Mouse (Mus musculus): ENCODE measurements around the gene Abce1. TPM values are rescaled to one million over a fixed set of nuclear protein-coding genes. Genes with fewer than 3 reads are reported as not detected.

The Abce1 gene
- 108 and 117 TPM in 2 replicates for polyA plus RNA-seq (2014; fragmentation: Nextera tagmentation; extraction: Ambion mirVana)

DNA sequence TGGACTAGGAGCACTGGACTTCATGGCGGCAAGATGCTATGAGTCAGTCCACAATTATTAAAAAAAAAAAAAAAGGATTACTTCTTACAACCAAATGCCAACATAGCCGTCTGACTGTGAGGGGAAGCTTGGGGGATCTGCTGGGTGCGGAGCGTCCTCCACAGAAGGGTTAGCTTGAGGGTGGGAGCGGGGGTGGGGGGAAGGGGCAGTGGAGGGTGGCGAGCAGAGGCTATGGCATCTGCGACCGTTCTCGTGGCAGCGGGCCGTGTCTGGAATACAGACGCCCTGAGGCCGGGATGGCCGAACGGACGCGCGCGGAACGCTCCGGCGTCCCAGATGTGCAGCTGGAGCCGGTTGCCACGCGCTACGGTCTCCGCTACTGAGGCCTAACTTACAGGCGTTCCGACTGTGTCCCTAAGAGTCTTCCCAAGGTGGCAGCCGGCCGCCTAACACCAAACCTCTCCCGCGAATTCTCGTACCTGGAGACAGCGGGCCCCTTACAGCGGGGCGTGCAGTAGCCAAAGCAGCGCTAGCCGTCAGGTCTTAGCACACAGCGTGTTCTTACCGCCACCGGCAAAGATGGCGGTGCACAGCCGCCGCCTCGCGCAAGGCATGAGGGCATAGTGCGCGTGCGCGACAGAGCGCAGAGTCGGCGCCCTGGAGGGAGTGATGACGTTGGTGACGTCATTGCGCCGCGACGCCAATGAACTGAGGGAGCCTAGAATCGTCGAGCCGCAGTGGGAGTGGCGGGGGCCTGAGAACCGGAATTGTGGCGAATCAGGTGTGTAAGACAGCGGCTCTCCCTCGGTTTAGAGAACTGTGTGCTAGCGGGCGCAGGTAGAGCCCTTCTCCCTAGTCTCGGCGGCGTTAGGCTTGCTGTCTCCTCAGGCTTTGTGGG is at the start of gene Abce1, which contains the start of gene Anapc10:
Abce1 (minus strand) TSS at position 677 of the 898 bp plus-strand sequence.
Anapc10 (plus strand) TSS at position 757 of the 898 bp plus-strand sequence.
- ATAC-seq (replicated peaks; ENCODE audit: low FRiP score, low TSS enrichment, low read depth) (peak; percentile 99), DNase-seq (ENCODE audit: low spot score) (peak; percentile 99)
- Histone ChIP-seq H3K27ac (ENCODE audit: low read depth) (peak within 1 kb of the TSS; percentile 78), H3K9ac (ENCODE audit: low read length) (peak within 1 kb of the TSS; percentile 80), H3K9me3 (ENCODE audit: control insufficient read depth, low read length) (no peaks in the 10 kb centered on the region), H3K27me3 (replicated peaks; ENCODE audit: control insufficient read depth, insufficient read depth, low read length) (no peaks in the 10 kb centered on the region), H3K4me2 (ENCODE audit: low read length) (peak within 1 kb of the TSS; percentile 81), H3K4me3 (ENCODE audit: low read depth, low read length) (peak within 1 kb of the TSS; percentile 87), H3K4me1 (replicated peaks; ENCODE audit: control insufficient read depth, insufficient read depth, low read length) (0 out of 2 replicates have a peak, but pooled peaks cover 5% of the 10 kb centered on the region), H3K36me3 (ENCODE audit: control insufficient read depth, insufficient read depth, low read length) (peaks cover 30% of the 10 kb centered on the region)
- WGBS, result under 1% methylated on average over 73 of the region's 73 CpGs

DNA sequence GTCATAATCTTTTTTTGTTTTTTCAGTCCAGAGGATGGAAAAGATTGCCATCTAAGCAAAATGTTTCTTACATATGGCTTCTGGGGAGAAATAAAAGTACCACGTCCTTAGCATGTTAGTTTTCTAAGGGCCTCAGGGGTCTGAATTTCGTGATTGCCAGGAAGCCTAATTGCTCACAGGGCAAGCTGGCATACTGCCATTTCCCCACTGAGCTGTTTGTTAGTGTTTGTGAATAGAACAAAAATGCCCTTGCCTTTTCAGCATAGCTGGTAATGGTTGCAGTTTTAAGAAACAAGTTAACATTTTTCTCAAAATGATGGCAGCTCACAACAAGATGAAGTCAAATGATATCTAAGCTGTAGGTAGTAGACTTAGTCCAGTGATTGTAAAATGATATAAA is 38.8 kb upstream of the Abce1 start:
- no peak overlapping the region for H3K9ac ChIP-seq (ENCODE audit: low read length)
- no peak overlapping the region for H3K4me3 ChIP-seq (ENCODE audit: low read depth, low read length)
- no peak for ATAC-seq (replicated peaks; ENCODE audit: low FRiP score, low TSS enrichment, low read depth)
- H3K4me2 ChIP-seq (ENCODE audit: low read length), result no peak overlapping the region
- H3K9me3 ChIP-seq (ENCODE audit: control insufficient read depth, low read length), result no peaks in the 10 kb centered on the region
- no peaks in the 10 kb centered on the region for H3K4me1 ChIP-seq (replicated peaks; ENCODE audit: control insufficient read depth, insufficient read depth, low read length)
- no peak overlapping the region for H3K27ac ChIP-seq (ENCODE audit: low read depth)
- 75% methylated on average over 2 of the region's 2 CpGs for WGBS
- no peaks in the 10 kb centered on the region for H3K27me3 ChIP-seq (replicated peaks; ENCODE audit: control insufficient read depth, insufficient read depth, low read length)
- H3K36me3 ChIP-seq (ENCODE audit: control insufficient read depth, insufficient read depth, low read length), result peaks cover 5% of the 10 kb centered on the region; the same call in 1 of the 2 replicates
- no peak for DNase-seq (ENCODE audit: low spot score)

DNA sequence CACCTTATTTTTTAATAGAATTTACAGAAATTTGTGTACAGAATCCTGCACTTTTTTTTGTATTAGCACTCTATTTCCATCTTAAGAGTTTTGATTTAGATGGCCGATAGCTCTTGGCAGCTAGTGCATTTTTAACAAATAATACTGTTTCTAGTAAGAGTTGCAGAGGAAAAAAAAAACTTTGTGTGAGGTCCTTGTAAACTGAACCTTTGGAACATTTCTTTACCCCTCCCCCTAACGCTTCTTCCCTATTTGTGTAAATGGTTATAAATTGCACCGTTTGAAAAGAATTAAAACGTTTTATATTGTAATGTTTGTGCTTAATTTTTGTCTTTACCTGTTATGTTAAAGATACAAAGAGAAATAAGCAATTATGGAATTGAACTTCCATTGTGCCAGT is 37.1 kb upstream of the Abce1 start:
- H3K4me3 ChIP-seq (ENCODE audit: low read depth, low read length), result no peak overlapping the region
- H3K36me3 ChIP-seq (ENCODE audit: control insufficient read depth, insufficient read depth, low read length), result peaks cover 5% of the 10 kb centered on the region; the same call in 1 of the 2 replicates
- ATAC-seq (replicated peaks; ENCODE audit: low FRiP score, low TSS enrichment, low read depth), result no peak
- H3K27me3 ChIP-seq (replicated peaks; ENCODE audit: control insufficient read depth, insufficient read depth, low read length), result no peaks in the 10 kb centered on the region
- H3K9me3 ChIP-seq (ENCODE audit: control insufficient read depth, low read length), result no peaks in the 10 kb centered on the region
- H3K9ac ChIP-seq (ENCODE audit: low read length), result no peak overlapping the region
- WGBS, result 66% methylated on average over 4 of the region's 4 CpGs
- no peak for DNase-seq (ENCODE audit: low spot score)
- no peaks in the 10 kb centered on the region for H3K4me1 ChIP-seq (replicated peaks; ENCODE audit: control insufficient read depth, insufficient read depth, low read length)
- H3K4me2 ChIP-seq (ENCODE audit: low read length), result no peak overlapping the region
- no peak overlapping the region for H3K27ac ChIP-seq (ENCODE audit: low read depth)

DNA sequence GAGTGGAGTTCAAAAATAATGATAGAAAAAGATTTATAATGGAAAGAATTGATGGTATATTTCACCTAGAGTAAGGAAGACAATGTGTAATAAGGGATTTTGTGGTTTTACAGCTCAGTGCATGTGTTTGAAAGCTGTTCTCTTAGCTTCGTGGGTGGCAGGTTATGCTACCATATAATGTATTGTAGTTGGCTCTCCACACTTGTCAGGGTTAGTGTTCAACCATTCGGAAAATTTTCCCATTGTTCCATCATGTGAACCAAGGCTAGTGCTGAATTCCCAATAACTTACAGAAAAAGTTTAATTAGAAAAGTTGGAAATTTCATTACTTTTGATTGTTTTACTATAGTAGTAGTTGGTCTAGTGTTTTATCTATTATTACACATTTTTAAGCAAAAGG is 36.6 kb upstream of the Abce1 start:
- Histone ChIP-seq H3K27me3 (replicated peaks; ENCODE audit: control insufficient read depth, insufficient read depth, low read length) (no peaks in the 10 kb centered on the region), H3K36me3 (ENCODE audit: control insufficient read depth, insufficient read depth, low read length) (peaks cover 5% of the 10 kb centered on the region; the same call in 1 of the 2 replicates), H3K9me3 (ENCODE audit: control insufficient read depth, low read length) (no peaks in the 10 kb centered on the region), H3K4me2 (ENCODE audit: low read length) (no peak overlapping the region), H3K27ac (ENCODE audit: low read depth) (no peak overlapping the region), H3K4me1 (replicated peaks; ENCODE audit: control insufficient read depth, insufficient read depth, low read length) (no peaks in the 10 kb centered on the region), H3K4me3 (ENCODE audit: low read depth, low read length) (no peak overlapping the region), H3K9ac (ENCODE audit: low read length) (no peak overlapping the region)
- 70% methylated on average over 2 of the region's 2 CpGs for WGBS
- ATAC-seq (replicated peaks; ENCODE audit: low FRiP score, low TSS enrichment, low read depth) (no peak), DNase-seq (ENCODE audit: low spot score) (no peak)

DNA sequence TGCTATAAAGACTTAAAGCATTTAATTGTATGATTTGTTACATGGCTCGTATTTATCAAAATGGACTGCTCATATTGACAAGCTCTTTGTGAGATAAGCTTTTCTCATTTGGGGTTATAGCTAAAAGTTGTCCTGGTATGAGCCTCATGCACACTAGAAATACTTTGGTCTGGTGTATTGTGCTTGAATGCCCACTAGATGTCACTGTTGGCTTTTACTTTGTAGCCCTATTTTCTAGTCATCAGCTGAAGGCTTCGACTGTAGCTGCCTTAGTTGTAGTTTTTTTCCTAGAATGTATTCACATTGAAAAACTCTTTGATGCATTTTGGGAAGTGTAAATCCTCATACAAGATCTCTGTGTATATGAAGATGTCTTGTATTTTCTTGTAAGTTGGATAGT is 22.8 kb upstream of the Abce1 start:
- no peak for DNase-seq (ENCODE audit: low spot score)
- 0 out of 2 replicates have a peak, but pooled peaks have one; percentile 55 for ATAC-seq (replicated peaks; ENCODE audit: low FRiP score, low TSS enrichment, low read depth)
- Histone ChIP-seq H3K27ac (ENCODE audit: low read depth) (no peak overlapping the region), H3K9me3 (ENCODE audit: control insufficient read depth, low read length) (no peaks in the 10 kb centered on the region), H3K4me2 (ENCODE audit: low read length) (no peak overlapping the region), H3K36me3 (ENCODE audit: control insufficient read depth, insufficient read depth, low read length) (peaks cover 21% of the 10 kb centered on the region; the same call in 1 of the 2 replicates), H3K27me3 (replicated peaks; ENCODE audit: control insufficient read depth, insufficient read depth, low read length) (no peaks in the 10 kb centered on the region), H3K4me1 (replicated peaks; ENCODE audit: control insufficient read depth, insufficient read depth, low read length) (no peaks in the 10 kb centered on the region), H3K9ac (ENCODE audit: low read length) (no peak overlapping the region), H3K4me3 (ENCODE audit: low read depth, low read length) (no peak overlapping the region)
- whole genome bisulfite sequencing, result 16% methylated on average over 2 of the region's 2 CpGs

DNA sequence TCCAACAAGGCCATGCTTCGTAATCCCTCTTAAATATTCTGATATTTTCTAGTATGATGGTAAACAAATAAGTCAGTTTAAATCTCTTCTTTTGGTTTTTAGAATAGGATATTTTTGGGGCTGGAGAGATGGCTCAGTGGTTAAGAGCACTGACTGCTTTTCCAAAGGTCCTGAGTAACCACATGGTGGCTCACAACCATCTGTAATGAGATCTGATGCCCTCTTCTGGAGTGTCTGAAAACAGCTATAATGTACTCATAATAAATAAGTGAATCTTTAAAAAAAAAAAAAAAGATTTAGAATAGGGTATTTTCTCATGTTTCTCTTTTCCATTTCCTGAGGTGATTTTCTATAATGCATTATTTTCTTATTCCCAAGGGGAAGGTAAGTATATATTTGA is 16.4 kb upstream of the Abce1 start:
- Histone ChIP-seq H3K36me3 (ENCODE audit: control insufficient read depth, insufficient read depth, low read length) (peaks cover 28% of the 10 kb centered on the region), H3K4me3 (ENCODE audit: low read depth, low read length) (no peak overlapping the region), H3K4me2 (ENCODE audit: low read length) (no peak overlapping the region), H3K9me3 (ENCODE audit: control insufficient read depth, low read length) (no peaks in the 10 kb centered on the region), H3K9ac (ENCODE audit: low read length) (no peak overlapping the region), H3K27me3 (replicated peaks; ENCODE audit: control insufficient read depth, insufficient read depth, low read length) (no peaks in the 10 kb centered on the region), H3K27ac (ENCODE audit: low read depth) (no peak overlapping the region), H3K4me1 (replicated peaks; ENCODE audit: control insufficient read depth, insufficient read depth, low read length) (no peaks in the 10 kb centered on the region)
- 91% methylated on average over 1 of the region's 1 CpGs for WGBS
- no peak for ATAC-seq (replicated peaks; ENCODE audit: low FRiP score, low TSS enrichment, low read depth)
- DNase-seq (ENCODE audit: low spot score), result no peak

DNA sequence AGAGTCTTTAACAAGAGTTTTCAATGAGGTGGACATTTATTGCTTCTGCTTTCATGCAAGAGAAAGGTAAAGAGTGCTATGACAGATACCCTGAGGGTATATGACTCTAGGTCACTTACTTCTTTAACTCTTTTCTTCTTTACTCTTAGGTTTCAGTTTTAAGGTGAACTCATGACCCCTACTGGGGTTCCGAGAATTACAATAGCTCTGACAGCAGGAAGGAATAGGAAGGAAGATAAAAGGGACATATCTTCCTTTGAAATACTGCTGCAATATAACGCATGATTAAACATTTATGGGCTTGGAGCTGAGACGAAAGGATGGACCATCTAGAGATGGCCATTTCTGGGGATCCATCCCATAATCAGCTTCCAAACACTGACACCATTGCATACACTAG is 13.0 kb upstream of the Abce1 start:
- Histone ChIP-seq H3K9me3 (ENCODE audit: control insufficient read depth, low read length) (no peaks in the 10 kb centered on the region), H3K27me3 (replicated peaks; ENCODE audit: control insufficient read depth, insufficient read depth, low read length) (no peaks in the 10 kb centered on the region), H3K4me3 (ENCODE audit: low read depth, low read length) (no peak overlapping the region), H3K4me1 (replicated peaks; ENCODE audit: control insufficient read depth, insufficient read depth, low read length) (no peaks in the 10 kb centered on the region), H3K27ac (ENCODE audit: low read depth) (no peak overlapping the region), H3K36me3 (ENCODE audit: control insufficient read depth, insufficient read depth, low read length) (peaks cover 48% of the 10 kb centered on the region), H3K4me2 (ENCODE audit: low read length) (no peak overlapping the region), H3K9ac (ENCODE audit: low read length) (no peak overlapping the region)
- DNase-seq (ENCODE audit: low spot score), result no peak
- no peak for ATAC-seq (replicated peaks; ENCODE audit: low FRiP score, low TSS enrichment, low read depth)
- WGBS, result 68% methylated on average over 3 of the region's 3 CpGs

DNA sequence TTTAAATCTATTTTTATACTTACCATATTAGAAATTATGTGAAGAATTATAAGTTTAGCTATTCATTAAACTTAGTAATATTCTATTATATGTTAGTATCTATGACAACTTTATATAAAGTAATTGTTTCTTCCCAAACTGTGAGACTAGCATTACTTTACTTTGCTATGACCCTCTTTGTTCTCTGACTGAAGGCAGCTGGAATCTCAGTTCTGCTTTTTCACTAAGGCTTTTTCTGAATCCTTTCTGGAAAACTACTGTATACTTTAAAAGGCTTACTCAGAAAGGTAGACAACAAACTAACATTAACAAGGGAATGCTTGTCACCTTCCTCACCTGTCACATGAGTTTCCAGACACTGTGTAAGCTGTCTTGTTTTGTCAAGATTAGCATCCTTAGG is 11.8 kb upstream of the Abce1 start:
- Histone ChIP-seq H3K4me2 (ENCODE audit: low read length) (no peak overlapping the region), H3K27me3 (replicated peaks; ENCODE audit: control insufficient read depth, insufficient read depth, low read length) (no peaks in the 10 kb centered on the region), H3K9me3 (ENCODE audit: control insufficient read depth, low read length) (no peaks in the 10 kb centered on the region), H3K4me1 (replicated peaks; ENCODE audit: control insufficient read depth, insufficient read depth, low read length) (no peaks in the 10 kb centered on the region), H3K36me3 (ENCODE audit: control insufficient read depth, insufficient read depth, low read length) (peaks cover 48% of the 10 kb centered on the region), H3K27ac (ENCODE audit: low read depth) (no peak overlapping the region), H3K4me3 (ENCODE audit: low read depth, low read length) (no peak overlapping the region), H3K9ac (ENCODE audit: low read length) (no peak overlapping the region)
- ATAC-seq (replicated peaks; ENCODE audit: low FRiP score, low TSS enrichment, low read depth) (no peak), DNase-seq (ENCODE audit: low spot score) (no peak)

DNA sequence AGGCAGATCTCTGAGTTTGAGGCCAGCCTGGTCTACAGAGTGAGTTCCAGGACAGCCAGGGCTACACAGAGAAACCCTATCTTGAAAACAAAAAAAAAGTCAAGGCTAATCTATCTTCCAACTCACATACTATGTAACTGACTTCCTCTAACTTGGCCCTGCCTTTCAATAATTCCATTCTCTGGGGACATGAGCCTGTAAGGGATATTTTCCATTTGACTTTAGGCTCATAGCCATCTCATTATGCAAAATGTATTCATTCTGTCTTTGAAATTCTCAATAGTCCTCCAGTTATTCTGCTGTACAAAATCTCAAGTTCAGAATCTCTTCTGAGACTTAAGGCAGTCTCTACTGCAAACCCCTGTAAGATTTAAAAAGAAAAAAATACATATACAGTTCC is 10.0 kb upstream of the Abce1 start:
- Histone ChIP-seq H3K36me3 (ENCODE audit: control insufficient read depth, insufficient read depth, low read length) (peaks cover 60% of the 10 kb centered on the region), H3K27ac (ENCODE audit: low read depth) (no peak overlapping the region), H3K27me3 (replicated peaks; ENCODE audit: control insufficient read depth, insufficient read depth, low read length) (no peaks in the 10 kb centered on the region), H3K4me1 (replicated peaks; ENCODE audit: control insufficient read depth, insufficient read depth, low read length) (no peaks in the 10 kb centered on the region), H3K4me3 (ENCODE audit: low read depth, low read length) (no peak overlapping the region), H3K9ac (ENCODE audit: low read length) (no peak overlapping the region), H3K9me3 (ENCODE audit: control insufficient read depth, low read length) (no peaks in the 10 kb centered on the region), H3K4me2 (ENCODE audit: low read length) (no peak overlapping the region)
- DNase-seq (ENCODE audit: low spot score) (no peak), ATAC-seq (replicated peaks; ENCODE audit: low FRiP score, low TSS enrichment, low read depth) (no peak)
